Mouse (Mus musculus): Measurements from ENCODE around the gene Maats1.

DNA sequence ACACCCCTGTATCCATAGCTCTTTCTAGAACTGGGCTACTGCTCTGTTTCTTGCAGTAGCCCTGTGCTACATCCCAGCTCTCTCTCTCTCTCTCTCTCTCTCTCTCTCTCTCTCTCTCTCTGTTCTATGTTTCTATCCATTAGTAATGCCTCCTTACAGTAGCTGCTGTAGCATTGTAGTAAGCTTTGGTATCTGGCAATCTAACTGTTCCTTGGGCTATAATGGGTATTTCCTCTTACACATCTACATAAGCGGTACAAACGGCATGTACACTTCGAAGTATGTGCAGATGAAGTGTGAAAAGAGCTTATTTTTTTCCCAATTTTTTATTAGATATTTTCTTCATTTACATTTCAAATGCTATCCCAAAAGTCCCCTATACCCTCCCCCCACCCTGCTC lies 38.0 kb upstream of the Maats1 start:
- TF ChIP-seq CTCF (IDR thresholded peaks at IDR 0.05; ENCODE audit: extremely low read depth, insufficient read depth, insufficient read length, insufficient replicate concordance) (no peak), POLR2A (IDR thresholded peaks at IDR 0.05; ENCODE audit: low read depth, low read length) (no peak)

All from spleen, adult 2 months (tissue).